Mouse (Mus musculus) subcutaneous adipose tissue, adult 2 months (tissue): ENCODE results near the gene Tnfrsf14. TPM values are rescaled to one million over a fixed set of nuclear protein-coding genes. Genes with fewer than 3 reads are reported as not detected.

Experiments
- polyA plus RNA-seq: library from polyadenylated mRNA; depleted of rRNA; stranded (reverse); fragments of >200 nt; gene quantifications from 2 replicates; pipeline ENCODE4 v1.2.3, GENCODE M21; 2012; ENCODE audit warnings: low replicate concordance; rRNA removed

The Tnfrsf14 gene
- 28.7 and 46.5 TPM in 2 replicates for polyA plus RNA-seq

GRCm38 (mm10) chr4:154928395-154929087 lies at the start of gene Tnfrsf14:
Gene Tnfrsf14 (minus strand): TSS chr4:154928563.

GRCm38 (mm10) chr4:154963901-154964580 lies 35.7 kb upstream of the Tnfrsf14 start, which contains the start of gene Pank4:
Gene Pank4 (plus strand): TSS chr4:154964123.

GRCm38 (mm10) chr4:154960690-154961225 lies 32.4 kb upstream of the Tnfrsf14 start, which contains the start of gene Hes5:
Gene Hes5 (plus strand): TSS chr4:154960923.

GRCm38 (mm10) chr4:154898506-154899446 lies 29.6 kb downstream of the Tnfrsf14 start, which contains the start of gene Fam213b:
Gene Fam213b (minus strand): TSS chr4:154899135.

Other genes starting within 250 kb of the Tnfrsf14 start
- gene Ttc34, start 91.1 kb downstream of the Tnfrsf14 start, polyA plus RNA-seq, result 0.14 TPM in 1 of 2 replicates, not detected in the other
- 0.13 TPM in 1 of 2 replicates, not detected in the other for gene Mmel1, start 59.0 kb downstream of the Tnfrsf14 start, polyA plus RNA-seq
- 46.8 and 245 TPM in 2 replicates for gene Fam213b, start 29.4 kb downstream of the Tnfrsf14 start, polyA plus RNA-seq
- gene Hes5, start 32.4 kb upstream of the Tnfrsf14 start, polyA plus RNA-seq, result 0.20 TPM in 1 of 2 replicates, not detected in the other
- 39.2 and 64.0 TPM in 2 replicates for gene Pank4, start 35.6 kb upstream of the Tnfrsf14 start, polyA plus RNA-seq
- gene Plch2, start 128.2 kb upstream of the Tnfrsf14 start, polyA plus RNA-seq, result 2.6 and 10.7 TPM in 2 replicates
- 20.0 and 21.4 TPM in 2 replicates for gene Pex10, start 138.5 kb upstream of the Tnfrsf14 start, polyA plus RNA-seq
- 97.9 and 103 TPM in 2 replicates for gene Rer1, start 157.8 kb upstream of the Tnfrsf14 start, polyA plus RNA-seq
- 3.7 and 10.4 TPM in 2 replicates for gene Morn1, start 158.0 kb upstream of the Tnfrsf14 start, polyA plus RNA-seq